Mouse (Mus musculus) Patski (cell line): ENCODE data around the gene Wnt11. TPM values are rescaled to one million over a fixed set of nuclear protein-coding genes. Genes with fewer than 3 reads are reported as not detected.

Experiments used
- ATAC-seq: fragments of 100-300 bp; one replicate; pipeline ENCODE4 v1.8.0; 2021
- CTCF ChIA-PET: fragments of 350-600 bp; sonication (Branson Sonifier 250); formaldehyde crosslinking; loops from one replicate; lab custom pipeline; 2022; ENCODE audit warnings: inconsistent platforms; lab: Charles Lee
- POLR2A ChIA-PET: fragments of 350-600 bp; sonication (Branson Sonifier 250); formaldehyde crosslinking; loops from one replicate; lab custom pipeline; 2022; ENCODE audit warnings: antibody characterized with exemption, inconsistent platforms; lab: Charles Lee
- DNase-seq: peaks from one replicate; pipeline ENCODE4 v3.0.0-alpha.2; 2011; ENCODE audit warnings: low read depth, low spot score
- H3K27me3 ChIP-seq: fragments of 371-371 bp; one replicate; pipeline ENCODE4 v1.5.1; 2021
- CTCF ChIP-seq: fragments of 100-300 bp; IDR thresholded peaks from one replicate; pipeline ENCODE4 v1.5.1; 2021
- in situ Hi-C: fragments of 300-500 bp; cut with MboI; formaldehyde crosslinking; loops from 3 replicates; pipeline ENCODE4 v1.11.1; 2018; ENCODE audit warnings: low pct_unique_long_range_greater_than_20kb, mixed read lengths
- polyA plus RNA-seq: library from polyadenylated mRNA; unstranded; gene quantifications from one replicate; pipeline ENCODE4 v1.2.3, GENCODE M21; 2021

The Wnt11 gene
- polyA plus RNA-seq, 1 experiment from 2014 or later: 0.14 TPM

DNA sequence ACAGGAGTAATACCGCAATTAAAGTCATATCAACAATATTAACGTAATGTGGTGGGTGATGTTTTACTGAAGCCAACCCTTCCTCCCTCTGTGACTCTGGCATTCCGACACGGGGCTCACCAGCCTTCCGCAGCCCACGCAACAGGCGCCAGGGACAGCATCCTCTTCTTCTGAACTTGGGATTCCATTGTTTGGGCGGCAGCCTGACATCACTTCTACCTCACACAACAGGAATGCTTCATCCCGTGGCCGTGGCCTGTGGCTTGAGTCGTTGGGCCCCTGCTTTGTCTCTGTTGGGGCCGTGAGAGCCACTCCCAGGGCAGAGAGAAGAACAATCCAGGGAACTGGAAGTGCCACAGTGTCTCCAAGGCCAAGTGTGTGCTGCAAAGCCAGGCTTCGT is 41.2 kb downstream of the Wnt11 start:
- no peak for TF ChIP-seq CTCF
- CTCF ChIA-PET: no interaction called here
- in situ Hi-C loops: no loop called here
- no peaks in the 10 kb centered on the region for H3K27me3 ChIP-seq
- no peak for ATAC-seq
- POLR2A ChIA-PET: interaction anchor here (0.7 kb wide), 1 partner anchor 15 kb away, joined by 3 read pairs; no protein-coding TSS in a partner anchor
- no peak for DNase-seq

DNA sequence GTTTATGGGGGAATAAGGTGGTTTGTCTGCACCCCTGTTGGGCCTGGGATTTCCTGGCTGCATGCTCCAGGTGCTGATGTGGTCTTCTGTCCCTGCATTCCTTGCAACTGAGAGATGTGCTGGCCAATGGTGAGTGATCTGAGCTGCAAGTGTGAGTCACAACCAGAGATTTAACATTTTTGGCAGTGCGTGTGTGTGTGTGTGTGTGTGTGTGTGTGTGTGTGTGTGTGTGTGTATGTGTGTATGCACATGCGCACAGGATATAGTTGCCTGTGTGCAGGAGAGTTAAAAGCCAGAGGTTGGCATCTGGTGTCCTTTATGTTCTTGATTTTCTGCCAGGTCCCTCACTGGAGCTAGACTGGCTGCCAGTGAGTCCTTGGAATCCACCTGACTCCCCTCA is 44.3 kb downstream of the Wnt11 start:
- ChIA-PET POLR2A (no interaction called here), CTCF (no interaction called here)
- no peak for TF ChIP-seq CTCF
- in situ Hi-C loops: no loop called here
- no peaks in the 10 kb centered on the region for H3K27me3 ChIP-seq
- ATAC-seq (peak; percentile 49), DNase-seq (no peak)

DNA sequence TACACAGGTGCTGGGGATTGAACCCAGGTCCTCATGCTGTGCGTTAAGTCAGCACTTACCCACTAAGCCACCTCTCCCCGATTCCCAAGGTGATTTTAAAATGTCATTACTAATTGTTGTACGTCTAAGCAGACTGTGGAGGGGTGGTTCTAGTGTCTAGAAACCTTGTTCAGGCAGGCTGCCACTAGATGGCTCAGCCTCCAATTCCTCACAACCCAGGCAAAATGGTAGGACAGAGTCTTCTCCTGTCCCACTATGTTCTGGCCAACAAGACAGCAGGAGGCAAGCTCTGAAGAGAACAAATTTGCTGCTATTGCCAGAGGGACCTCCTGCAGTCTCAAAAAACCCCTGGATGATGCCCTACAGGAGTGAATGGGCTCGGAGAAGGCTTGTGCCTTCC is 47.0 kb downstream of the Wnt11 start:
- CTCF ChIA-PET: no interaction called here
- no peak for TF ChIP-seq CTCF
- no peaks in the 10 kb centered on the region for H3K27me3 ChIP-seq
- DNase-seq: no peak
- no peak for ATAC-seq
- POLR2A ChIA-PET: no interaction called here
- in situ Hi-C loops: no loop called here

DNA sequence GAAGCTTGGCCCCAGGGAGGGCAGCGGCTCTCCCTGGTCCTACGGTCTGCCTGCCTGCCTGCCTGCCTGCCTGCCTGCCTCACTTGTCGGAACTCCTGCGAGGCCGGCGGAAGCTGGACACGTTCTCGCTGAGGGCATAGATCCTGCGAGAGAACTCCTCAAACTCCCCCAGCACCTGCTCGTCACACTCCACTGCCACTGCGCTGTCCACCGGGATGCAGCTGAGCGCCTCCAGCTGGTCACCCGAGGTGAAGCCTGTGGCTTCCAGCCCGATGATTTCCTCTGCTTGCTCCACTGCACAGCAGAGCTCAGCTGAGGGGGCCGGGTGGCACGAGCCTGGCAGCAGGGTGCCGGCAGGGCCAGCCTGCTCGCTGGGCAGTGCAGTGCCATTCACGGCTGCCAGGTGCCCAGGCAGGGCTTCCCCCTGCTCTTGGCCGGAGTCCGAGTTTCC is 52.9 kb downstream of the Wnt11 start:
- peak; percentile 34 for DNase-seq
- peak; percentile 17 for ATAC-seq
- CTCF ChIA-PET: interaction anchor here (0.7 to 1.8 kb wide), 2 partner anchors 16 kb away, joined by 3 to 5 read pairs; no protein-coding TSS in a partner anchor
- in situ Hi-C loops: no loop called here
- no peaks in the 10 kb centered on the region for H3K27me3 ChIP-seq
- TF ChIP-seq CTCF: no peak
- POLR2A ChIA-PET: no interaction called here

DNA sequence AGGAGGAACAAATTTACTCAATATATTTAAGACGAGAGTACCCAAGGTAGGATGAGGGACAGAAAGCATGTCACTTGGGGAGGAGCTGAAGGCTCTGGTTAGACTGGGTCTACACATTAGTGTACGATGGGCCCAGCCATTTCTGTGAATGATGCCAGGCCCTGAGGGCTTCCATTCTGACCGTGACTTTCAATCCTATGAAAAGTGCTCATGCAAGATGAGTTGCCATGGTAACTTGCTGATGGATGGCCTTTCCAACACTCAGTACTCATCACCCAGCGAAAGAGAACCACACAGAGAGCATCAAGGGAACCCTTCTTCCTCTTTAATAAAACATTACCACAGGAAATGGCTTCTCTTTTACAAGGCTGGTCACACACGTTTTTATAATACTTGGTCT is 53.9 kb downstream of the Wnt11 start:
- ChIA-PET POLR2A (no interaction called here), CTCF (interaction anchor here (0.7 kb wide), 1 partner anchor 17 kb away, joined by 3 read pairs; no protein-coding TSS in a partner anchor)
- TF ChIP-seq CTCF: no peak
- in situ Hi-C loops: no loop called here
- ATAC-seq (no peak), DNase-seq (no peak)
- no peaks in the 10 kb centered on the region for H3K27me3 ChIP-seq

DNA sequence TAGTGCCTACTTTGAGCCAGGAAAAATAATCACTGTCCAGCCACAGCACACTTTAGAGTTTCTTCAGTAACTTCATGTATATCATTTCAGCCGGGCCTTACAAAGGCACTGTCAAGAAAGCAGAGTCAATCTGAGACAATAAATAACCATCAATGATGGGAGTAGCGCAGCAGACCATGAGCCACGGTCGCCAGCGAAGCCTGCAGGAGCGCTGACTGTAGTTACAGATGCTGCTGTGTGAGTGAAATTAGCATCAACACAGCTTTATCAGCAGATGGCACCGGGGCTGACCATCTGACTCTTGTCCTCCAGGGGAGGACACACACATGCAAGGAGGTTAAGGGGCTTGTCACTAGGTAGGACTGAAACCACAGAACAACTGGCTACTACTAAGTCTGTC is 54.3 kb downstream of the Wnt11 start:
- ATAC-seq: no peak
- CTCF ChIA-PET: no interaction called here
- POLR2A ChIA-PET: no interaction called here

DNA sequence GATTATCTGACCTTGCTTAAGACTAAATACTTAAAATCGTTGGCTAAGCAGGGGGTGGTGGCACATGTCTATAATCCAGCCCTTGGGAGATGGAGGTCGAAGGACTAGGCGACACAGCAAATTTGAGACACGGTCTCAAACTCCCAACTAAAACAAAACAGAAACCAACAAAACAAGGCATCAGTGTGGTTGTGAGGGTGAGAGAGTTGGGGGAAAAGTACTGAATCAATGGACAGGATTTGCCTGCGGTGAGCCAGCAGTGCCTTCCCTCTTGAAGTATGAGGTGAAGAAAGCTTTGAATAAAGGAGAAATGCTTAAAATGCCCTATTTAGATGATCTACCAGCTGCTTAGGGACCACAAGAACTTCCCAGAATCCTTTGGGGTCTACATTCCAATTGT is 58.2 kb downstream of the Wnt11 start:
- in situ Hi-C loops: no loop called here
- H3K27me3 ChIP-seq: no peaks in the 10 kb centered on the region
- POLR2A ChIA-PET: interaction anchor here (0.6 kb wide), 1 partner anchor 30 kb away, joined by 3 read pairs; no protein-coding TSS in a partner anchor
- ATAC-seq (no peak), DNase-seq (no peak)
- TF ChIP-seq CTCF: no peak
- CTCF ChIA-PET: no interaction called here

More for the DNA sequence above, 54.3 kb downstream of the Wnt11 start:
- in situ Hi-C loops: no loop called here
- DNase-seq: no peak
- no peaks in the 10 kb centered on the region for H3K27me3 ChIP-seq
- no peak for TF ChIP-seq CTCF

DNA sequence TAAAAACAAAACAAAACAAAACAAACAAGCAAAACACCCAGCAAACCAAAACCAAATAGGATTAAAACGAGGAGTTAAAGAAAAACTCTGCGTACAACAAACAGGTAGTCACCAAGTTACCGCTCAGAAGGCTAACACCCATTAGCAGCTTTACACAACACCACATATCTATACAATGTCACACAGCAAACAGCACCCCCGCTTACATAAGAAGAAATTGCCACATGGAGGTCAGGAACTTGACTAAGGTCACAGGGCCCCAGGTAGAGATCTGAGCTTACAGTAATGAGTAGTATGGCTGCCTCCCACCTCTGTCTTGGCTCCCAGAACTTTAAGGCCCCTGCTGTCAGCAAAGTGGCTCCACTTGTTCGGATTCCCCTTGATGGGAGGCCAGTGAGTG is 59.4 kb downstream of the Wnt11 start:
- ChIA-PET CTCF (no interaction called here), POLR2A (no interaction called here)
- in situ Hi-C loops: no loop called here
- H3K27me3 ChIP-seq: no peaks in the 10 kb centered on the region
- TF ChIP-seq CTCF: no peak
- ATAC-seq: no peak
- no peak for DNase-seq

DNA sequence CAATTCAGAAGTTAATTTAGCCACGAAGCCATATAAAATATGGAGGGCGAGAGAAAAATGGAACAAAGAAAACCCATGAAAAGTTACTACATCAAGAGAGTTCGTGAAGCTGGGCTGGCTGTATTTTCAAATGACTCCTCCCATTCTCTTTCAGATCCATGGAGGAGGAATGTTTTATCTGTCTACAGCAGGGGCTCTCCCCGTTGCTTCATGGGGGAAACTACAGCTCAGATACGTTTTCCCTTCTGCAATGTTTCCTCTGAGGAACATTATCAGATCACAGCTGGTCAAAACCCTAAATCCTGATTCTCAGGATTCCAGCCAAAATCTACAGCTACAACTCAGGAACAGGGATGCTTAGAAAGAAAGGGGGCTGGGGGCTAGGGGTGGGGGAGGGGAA is 59.9 kb downstream of the Wnt11 start:
- in situ Hi-C loops: no loop called here
- TF ChIP-seq CTCF: no peak
- ChIA-PET CTCF (no interaction called here), POLR2A (no interaction called here)
- no peaks in the 10 kb centered on the region for H3K27me3 ChIP-seq
- ATAC-seq: no peak
- DNase-seq: no peak

DNA sequence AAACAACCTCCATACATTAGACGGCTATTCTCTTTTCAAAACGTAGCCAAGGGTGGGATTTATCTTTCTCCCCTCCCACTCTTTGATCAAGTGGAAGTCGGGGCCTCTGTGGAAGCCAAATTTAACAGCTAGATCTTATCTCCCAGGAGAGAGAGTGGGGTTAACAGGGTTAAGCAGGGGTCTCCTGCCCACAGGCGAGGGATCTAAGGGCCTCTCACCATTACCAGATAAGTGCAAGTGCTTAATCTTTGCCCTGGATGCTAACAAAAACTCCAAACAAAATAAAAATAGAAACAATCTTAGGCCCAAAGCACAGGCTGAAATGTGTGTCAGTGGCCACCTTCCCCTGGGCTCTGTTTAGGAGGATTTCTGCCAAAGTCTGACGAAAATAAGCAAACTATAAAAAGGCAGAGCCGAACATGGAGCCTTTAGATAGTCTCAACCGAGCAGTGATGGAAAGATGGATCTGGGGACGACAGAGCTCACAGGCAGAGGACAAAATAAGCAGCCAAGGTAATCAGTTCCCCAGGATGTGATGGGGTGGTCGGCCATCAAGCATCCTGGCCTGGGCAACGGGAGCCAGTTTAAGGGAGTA is 60.7 kb downstream of the Wnt11 start:
- ChIA-PET CTCF (interaction anchor here (1.1 kb wide), 1 partner anchor 9 kb away, joined by 3 read pairs; no protein-coding TSS in a partner anchor), POLR2A (no interaction called here)
- ATAC-seq (no peak), DNase-seq (no peak)
- TF ChIP-seq CTCF: no peak
- H3K27me3 ChIP-seq: no peaks in the 10 kb centered on the region
- in situ Hi-C loops: no loop called here

DNA sequence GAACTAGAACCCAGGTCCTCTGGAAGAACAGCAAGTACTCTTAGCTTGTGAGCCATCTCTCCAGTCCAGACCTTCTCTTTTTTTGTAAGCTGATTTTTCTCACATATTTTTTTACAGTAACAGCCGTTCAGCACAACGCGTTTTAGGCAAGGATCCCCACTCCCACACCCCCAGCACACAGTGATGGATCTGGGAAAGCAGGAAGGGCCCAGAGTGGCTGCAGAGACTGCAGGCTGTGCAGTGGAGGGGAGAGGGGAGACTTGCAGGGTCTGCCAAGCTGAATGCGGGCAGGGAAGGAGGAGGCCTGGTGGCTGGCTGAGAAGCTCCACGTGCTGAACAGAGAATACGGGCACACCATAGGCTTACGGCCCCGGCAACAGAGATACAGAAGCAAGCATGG is 62.4 kb downstream of the Wnt11 start:
- POLR2A ChIA-PET: interaction anchor here (0.6 kb wide), 1 partner anchor 14 kb away, joined by 3 read pairs; no protein-coding TSS in a partner anchor
- TF ChIP-seq CTCF: no peak
- no peak for DNase-seq

DNA sequence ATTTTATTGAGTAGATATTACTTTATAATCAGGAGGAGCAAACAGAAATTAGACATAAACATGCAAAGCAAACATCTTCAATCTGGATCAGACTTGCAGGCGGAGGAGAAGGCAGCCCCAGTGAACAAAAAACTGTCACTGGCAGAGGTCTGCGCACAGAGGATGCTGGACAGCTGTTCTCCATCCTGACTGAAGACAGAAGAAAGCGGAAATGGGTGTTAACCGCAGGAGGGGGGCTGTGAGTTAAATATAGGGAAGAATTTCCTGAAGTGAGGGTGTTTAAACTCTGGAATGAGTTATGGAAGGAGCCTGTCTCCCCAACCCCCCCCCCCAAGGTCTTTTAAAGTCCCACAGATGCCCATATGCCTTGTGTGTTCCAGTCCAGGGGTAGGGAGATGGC is 64.9 kb downstream of the Wnt11 start:
- in situ Hi-C loops: no loop called here
- no peak for ATAC-seq
- POLR2A ChIA-PET: no interaction called here
- TF ChIP-seq CTCF: no peak
- CTCF ChIA-PET: no interaction called here
- no peak for DNase-seq
- no peaks in the 10 kb centered on the region for H3K27me3 ChIP-seq

More for the DNA sequence above, 62.4 kb downstream of the Wnt11 start:
- no peaks in the 10 kb centered on the region for H3K27me3 ChIP-seq
- no peak for ATAC-seq
- CTCF ChIA-PET: no interaction called here
- in situ Hi-C loops: no loop called here
